Mouse (Mus musculus) adrenal gland, postnatal 10 days (tissue): ENCODE data around the gene Nusap1. TPM values are rescaled to one million over a fixed set of nuclear protein-coding genes. Genes with fewer than 3 reads are reported as not detected.
"Not testable (repeated sequence)": the region's sequence is repeated elsewhere in the genome, so short reads cannot be mapped to it uniquely, and the experiment has no call there.

ENCODE experiments used
- DNase-seq: peaks from one replicate; pipeline ENCODE4 v3.0.0; 2021; ENCODE audit warnings: mixed read lengths
- long read RNA-seq, 2 experiments: library from polyadenylated mRNA; stranded (forward); transcript quantifications; one replicate each; pipeline ENCODE4 v2.0.0; 2021
- total RNA-seq, 2 experiments: library from RNA; stranded (reverse); gene quantifications; 2 replicates each; pipeline ENCODE4 v1.2.3; 2021

The Nusap1 gene
- total RNA-seq: 10 to 100 TPM; 13.2 to 14.5 TPM
- long read RNA-seq, experiment 1, transcript Nusap1-202 (11 exons, 2,960 nt): major isoform, 23 of 27 reads
- long read RNA-seq, experiment 1, partial matches to known transcripts: 3 of 27 reads
- long read RNA-seq, experiment 1, other reads (novel, unspliced or antisense): 0 of 27 reads
- long read RNA-seq, experiment 2, transcript Nusap1-202 (11 exons, 2,960 nt): major isoform, 11 of 17 reads
- long read RNA-seq, experiment 2, partial matches to known transcripts: 1 of 17 reads
- long read RNA-seq, experiment 2, other reads (novel, unspliced or antisense): 2 of 17 reads

DNA sequence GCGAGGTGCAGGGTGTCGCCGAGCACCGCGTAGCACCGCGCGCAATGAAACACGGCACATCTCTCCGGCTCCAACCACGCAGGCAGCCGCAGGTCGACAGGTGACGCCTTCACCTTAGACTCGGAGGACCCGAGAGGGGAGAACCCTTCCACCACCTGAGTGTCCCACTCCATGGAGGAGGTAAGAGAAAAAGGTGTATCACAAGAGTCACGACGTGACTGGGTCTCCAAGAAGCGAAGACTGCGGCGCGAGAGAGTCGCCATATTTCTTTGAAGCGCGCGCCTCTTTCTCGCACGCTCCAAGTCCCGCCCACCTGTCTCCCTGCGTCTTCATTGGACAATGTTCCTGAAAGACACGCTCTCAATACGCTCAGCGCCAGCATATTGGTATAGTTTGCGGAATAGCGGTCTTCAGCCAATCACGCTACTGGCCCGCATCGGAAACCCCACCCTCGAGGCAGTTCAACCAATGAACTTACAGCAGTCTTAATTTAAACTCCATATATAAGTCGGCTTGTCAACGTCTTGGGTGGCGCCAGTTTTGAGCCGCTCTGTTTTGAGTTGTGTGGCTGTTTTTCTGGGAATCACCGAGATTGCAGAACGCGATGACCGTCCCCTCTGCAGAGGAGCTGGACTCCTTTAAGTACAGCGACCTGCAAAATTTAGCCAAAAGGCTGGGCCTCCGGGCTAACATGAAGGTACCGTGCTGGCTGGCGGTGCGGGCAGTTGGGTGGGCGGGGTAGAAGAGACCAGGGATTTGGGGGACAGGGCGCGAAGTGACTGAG, at the start of gene Nusap1, which contains the start of gene Oip5:
TSS of gene Nusap1 (plus strand) at position 100 of the 784 bp plus-strand sequence.
TSS of gene Oip5 (minus strand) at position 271 of the 784 bp plus-strand sequence.
- DNase-seq: peak; percentile 94

DNA sequence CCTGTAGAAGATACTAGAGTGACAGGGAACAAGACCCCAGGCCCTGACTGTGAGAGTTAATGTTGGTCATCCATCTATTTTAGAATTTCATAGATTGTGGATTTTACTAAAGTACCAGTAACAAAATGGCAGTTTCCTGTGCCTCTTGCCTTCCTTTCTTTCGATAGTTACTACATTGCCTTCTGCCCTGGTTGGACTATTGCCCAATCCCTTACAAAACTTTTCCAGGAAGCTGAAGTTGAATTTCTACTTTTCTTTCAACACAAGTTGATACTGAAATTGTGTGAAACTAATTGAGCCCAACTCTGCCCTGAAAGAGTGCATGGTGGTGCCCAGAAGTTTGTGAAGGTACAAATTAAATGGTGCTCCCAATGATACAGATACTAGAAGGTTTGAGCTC, 45.6 kb upstream of the Nusap1 start:
- DNase-seq: peak; percentile 57

DNA sequence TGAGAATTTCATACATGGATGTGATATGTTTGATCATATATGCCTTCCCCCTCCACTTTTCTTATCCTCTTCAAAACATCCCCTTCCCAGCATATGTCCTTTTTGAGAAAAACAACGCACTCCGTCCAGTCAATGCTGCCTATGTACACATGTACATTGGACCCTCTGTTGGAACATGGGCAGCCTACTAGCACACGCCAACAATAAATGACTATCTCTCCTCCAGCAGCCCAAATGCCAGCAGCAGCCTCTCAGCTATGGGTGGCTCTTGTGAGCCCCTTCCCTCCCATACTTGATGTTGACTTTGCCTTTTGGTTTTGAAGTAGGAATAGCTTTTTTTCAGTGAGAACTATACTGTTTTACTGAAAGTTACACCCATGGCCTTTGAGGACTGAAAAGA, 36.5 kb upstream of the Nusap1 start:
- DNase-seq: no peak

DNA sequence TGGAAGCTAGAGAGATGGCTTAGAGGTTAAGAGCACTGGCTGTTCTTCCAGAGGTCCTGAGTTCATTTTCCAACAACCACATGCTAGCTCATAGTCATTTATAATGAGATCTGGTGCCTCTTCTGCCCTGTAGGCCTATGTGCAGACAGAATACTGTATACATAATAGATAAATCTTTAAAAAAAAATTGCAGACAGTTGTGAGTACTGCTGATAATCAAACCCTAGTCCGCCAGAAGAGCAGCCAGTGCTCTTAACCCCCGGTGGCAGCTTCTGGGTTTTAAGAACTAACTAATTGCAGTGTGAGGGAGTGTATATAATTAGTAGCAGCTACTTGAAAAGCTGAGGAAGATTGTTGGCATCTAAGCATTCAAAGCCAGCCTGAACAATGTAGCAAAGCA, 34.7 kb upstream of the Nusap1 start:
- no peak for DNase-seq

DNA sequence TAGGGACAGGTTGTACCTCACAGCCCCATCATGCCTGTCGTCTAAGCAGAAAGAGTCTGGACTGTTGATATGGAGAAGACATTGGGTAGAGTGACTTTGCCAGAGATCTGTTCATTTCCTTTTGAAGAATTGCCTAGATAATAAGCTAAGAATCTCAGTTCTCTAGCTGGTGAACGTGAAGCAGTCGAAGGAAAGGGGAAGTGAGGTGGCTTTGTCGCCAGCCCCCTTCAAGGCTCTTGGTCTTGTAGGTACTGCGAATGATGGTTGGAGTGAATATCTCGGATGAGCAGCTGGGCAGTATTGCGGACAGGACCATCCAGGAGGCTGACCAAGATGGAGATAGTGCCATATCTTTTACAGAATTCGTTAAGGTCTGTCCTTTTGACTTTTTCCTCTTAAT, 33.8 kb upstream of the Nusap1 start:
- no peak for DNase-seq

DNA sequence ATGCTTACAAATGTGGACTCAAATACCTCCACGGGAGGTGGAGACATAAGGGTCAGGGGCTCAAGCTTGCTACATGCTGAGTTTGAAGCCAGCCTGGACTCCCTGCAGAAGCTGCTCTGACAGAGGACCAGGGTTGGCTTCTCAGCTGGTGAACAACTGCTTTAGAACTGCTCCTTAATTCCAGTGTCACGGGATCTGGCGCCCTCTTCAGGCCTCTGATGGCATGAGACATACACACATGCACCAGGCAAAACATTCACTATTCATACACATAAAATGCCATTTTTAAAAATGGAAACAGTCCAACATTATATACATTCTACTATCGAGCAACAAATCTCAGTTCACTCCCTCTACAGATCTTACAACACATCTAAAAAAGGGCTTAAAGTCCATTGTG, 30.7 kb upstream of the Nusap1 start:
- peak; percentile 76 for DNase-seq

DNA sequence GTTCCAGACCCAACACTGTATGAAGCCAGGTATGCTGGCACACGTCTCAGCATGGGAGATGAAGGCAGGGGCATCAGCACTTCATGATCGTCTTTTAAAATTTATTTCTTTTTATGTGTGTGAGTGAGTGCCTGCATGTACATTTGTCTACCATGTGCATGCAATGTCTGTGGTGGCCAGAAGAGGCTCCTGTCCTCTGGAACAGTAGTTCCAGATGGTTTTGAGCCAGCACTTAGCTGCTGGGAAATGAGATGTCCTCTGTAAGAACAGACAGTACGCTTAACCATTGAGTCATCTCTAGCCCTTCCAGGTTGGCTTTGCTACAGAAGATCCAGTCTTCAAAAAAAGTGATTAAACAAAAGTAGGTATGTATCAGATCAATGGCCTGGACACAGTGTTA, 26.9 kb upstream of the Nusap1 start:
- no peak for DNase-seq

DNA sequence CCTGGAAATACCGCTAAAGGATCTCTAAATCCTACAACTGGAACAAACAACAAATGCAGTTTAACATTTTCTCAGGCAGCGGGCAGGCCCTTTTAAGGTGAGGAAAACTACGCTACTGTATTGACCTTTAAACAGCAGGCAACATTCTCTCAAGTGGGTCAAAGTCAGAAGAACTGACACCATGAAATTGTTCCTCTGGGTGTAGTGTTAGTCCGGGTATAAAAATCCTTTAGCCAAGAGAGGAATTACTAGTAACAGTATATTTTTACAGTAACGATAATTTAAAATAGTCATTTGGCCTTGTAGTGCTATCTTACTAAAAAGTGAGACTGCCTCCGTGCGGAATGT, 24.4 kb upstream of the Nusap1 start:
- DNase-seq: peak; percentile 25

DNA sequence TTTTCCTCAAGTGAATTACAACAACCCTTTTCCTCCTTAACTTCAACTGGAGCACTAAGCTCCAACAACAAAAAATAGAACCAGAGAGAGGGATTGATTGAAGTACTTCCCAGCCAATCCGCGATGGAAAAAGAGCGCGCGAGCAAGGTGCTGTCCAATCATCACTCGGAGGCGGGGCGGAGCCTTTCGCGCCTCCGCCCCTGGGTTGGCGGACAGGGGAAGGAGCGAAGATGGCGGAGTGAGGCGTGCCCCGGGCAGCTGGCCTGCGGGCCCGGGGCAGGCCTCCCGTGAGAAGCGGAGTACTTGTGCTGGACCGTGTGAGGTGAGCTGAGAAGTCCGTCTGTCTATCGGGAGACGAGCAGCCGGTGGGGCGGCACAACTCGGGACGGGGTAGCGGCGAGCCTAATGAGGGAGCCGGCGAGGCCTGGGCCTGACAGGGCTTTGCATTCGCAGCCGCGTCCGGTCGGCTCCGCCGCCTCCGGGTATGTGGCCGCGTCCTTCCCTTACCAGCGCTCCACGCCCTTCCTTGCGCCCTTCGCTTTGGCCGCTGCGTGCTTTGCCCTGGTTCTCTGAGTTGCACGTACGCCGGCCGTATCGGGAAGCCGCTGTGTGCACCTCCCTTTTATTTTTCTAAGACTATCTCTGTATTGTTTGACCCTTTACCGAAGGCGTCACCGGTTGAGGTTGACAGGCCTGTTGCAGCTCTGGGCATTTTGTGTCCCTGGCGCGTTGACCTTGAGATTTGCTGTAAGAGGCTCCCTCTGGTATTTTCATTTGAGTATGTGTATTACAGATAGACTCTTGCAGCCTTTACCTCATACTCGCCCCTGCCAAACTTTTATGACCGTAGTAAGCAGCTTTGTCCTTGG, 23.8 kb upstream of the Nusap1 start:
- peak; percentile 98 for DNase-seq

DNA sequence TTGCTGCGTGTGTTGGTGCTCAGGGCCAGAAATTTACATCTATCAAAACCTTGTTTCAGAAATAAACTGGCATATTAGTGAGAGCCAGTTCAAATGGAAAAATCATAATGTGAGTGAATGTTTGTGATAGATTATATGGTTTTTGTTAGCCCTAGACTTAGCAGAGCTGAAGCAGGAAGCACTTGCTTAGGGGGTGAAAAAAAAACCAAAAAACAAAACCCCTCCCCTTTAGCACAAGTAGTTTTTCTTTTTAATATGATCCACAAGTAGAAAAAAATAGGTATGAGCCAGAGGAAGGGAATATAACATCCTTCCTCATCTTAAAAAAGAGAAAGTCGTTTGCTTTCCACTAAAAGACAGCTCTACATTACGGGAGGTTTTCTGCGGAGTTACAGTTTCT, 22.8 kb upstream of the Nusap1 start:
- no peak for DNase-seq

DNA sequence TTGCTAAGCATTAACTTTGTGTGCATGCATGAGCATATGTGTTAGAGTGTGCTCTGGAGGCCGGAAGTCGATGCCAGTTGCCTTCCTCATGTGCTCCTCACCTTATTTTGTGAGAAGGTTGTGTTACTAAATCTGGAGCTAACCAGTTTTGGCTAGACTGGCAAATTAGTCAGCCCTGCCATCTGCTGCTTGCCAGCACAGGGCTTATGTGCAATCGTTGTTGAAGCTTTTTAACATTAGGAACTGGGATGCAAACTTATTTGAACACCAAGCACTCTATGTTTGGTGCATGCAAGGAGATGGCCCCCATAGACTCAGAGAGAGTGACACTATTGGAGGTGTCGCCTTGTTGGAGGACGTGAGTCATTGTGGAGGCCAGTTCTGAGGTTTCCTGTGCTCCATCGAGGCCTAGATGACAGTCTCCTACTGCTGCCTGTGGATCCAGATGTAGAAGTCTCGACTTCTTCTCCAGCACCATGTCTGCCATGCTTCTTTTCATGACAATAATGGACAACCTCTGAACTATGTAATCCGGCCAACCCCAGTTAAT, 21.2 kb upstream of the Nusap1 start:
- DNase-seq: no peak

DNA sequence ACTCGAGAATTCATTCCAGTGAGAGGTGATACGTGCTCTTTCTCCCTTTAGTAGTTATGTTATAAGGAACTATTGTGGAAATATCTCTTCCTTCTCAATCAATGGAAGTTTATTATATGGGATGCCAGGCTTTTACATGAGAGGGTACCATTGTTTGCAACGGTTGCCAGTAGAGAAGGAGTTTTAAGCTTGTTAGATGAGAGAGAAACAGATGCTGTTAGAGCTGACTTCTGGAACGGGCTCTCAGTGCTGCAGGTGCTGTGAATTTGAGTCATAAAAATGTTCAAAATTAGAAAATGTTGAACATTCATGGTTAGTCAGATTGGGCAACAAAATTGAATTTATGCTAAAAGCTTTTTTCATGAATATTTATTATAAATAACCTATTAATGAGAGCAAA, 17.1 kb upstream of the Nusap1 start:
- DNase-seq: no peak

DNA sequence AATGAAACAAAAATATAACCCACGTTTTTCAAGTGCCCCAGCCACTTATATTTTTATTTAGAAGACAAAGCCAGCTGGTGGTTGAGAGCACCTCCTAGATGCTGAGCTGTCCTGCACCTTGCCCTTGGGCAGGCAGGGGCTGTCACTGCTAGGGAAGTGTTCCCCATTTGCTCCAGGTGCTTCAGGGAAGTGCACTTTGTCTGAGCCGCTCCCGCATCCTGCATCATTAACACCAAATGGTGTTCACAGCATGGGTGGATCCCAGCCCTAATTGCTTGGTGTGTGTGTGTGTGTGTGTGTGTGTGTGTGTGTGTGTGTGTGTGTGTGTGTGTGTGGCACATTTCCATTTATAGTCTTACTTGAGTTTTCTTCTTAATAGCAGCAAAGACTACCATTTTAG, 16.5 kb upstream of the Nusap1 start:
- not testable (repeated sequence) for DNase-seq

DNA sequence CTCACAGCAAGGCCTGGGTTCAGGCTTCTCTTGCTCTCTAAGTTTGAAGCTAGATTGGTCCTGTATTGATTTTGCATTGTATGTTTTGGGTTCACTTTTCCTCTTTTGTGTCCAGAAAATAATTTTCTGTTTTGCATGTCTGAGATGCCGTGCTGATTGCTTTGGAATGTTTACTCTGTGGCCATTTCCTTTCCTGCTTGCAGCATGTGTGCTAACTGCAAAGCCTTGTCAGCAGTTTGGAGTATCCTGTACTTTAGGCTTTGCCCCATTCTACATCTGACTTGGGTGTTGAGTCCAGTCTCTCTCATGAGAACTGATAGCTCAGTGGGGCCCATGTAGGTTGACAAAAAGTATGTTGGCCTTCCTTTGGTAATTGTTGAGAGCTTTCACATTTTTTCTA, 15.6 kb upstream of the Nusap1 start:
- no peak for DNase-seq

DNA sequence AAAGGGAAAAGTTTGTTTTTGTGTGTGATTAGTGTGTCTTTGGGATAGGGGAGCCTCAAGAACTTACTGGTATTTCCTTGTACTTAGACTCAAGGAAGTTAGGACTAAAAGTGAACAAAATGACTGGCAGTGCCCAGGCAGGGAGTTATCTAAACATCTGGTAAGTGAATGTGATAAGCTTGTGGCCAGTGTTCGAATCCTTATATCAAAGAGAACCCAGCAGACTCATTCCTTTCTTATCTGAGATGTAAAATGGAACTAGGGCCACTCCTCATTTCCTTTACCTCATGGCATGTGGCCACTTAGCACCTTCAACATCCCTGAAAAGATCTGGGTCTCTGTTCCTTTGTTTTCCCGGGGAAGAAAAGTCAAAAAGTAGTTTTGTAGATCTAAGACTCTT, 14.2 kb upstream of the Nusap1 start:
- DNase-seq: no peak

DNA sequence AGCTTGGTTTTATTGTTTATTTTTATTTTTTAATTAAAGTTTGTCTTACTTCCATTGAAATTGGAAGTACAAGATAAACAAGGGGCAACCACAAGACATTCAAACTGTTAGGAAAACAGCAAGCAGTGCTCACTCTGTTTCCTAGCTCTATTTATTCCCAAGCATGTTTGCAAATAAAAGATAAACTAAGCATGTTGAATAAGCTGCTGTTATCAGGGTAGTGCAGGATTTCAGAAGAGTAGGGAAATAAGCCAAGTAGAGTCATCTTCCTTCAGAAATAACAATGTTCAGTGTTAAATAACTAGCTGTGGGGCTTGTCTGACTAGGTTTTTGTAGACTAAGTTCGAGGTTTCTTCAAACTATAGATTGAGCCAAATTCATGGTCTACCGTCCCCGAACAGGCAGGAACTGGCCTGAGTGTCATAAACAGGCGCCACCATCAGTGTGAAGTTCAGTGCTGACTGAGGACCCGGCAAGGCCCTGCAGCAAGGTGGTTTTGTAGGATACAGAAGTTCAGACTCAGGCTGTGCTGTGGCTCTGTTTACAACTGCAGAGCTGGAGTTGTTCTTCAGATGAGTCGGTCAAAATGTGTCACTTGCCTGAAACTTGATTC, 12.6 kb upstream of the Nusap1 start:
- no peak for DNase-seq

DNA sequence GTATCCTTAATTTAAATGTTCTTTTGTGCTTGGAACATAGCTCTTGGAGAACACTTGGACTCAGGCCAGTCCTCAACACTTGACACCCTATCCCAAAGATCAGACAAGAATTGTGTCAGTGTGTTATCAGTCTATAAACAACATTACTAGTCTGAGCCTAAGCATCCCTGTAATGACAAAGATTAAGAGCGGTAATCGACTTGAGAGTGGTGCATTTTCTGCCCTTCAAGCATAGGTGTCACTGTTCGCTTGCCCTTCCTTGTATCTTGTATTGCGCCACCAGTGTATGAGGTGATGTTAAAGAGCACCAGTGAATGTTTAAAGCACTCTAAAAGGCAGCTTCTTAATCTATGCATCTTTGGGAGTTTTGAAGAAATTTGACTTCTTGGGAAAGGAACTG, 11.1 kb upstream of the Nusap1 start:
- DNase-seq: no peak

DNA sequence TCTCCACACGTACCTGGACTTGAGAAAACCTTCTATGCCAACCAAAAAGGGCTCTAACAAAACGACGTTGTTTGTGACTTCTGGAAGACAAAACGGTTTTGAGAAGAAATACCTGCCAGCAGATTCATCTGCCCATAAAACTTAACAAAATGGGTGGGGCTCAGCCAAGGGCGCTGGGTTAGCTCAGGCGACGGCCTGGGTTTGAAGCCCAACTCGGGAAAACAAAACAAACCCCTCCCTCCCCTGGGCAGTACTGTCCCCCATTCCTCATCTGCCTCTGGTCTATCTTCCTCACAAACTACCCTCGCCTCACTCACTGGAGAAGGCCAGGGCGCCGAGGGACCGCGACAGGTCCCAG, 278 bp upstream of the Nusap1 start:
- no peak for DNase-seq

DNA sequence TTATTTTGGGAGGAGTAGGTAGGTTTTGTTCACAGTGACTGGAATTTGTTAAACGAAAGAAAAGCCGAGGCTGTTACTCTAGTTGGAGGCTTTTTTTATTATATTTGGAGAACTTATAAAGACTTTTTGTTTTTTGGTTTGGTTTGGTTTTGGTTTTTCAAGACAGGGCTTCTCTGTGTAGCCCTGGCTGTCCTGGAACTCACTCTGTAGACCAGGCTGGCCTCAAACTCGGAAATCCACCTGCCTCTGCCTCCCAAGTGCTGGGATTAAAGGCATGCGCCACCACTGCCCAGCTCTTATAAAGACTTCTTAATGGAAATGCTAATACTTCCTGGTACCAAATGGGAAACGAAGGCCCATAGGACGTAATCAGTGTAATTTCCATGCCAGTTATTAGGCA, 904 bp downstream of the Nusap1 start:
- not testable (repeated sequence) for DNase-seq

DNA sequence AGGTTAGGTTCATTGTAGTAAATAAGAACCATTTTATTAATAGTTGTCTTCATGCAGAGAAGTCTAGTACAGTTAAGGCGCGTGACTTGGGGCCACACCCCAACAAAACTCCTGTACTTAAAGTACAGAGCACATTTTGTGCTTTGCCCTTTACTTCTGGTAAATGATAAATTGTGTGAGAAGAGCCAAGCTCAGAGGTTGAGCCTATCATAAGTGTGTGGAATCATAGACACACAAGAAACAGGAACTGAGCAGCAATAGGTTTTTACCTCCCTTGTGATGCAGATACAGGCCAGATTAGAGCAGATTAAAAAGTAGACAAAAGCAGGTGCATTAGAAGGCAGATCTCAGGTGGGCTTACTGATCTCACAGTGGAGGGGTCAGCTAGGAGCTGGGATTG, 3.2 kb downstream of the Nusap1 start:
- DNase-seq: no peak

DNA sequence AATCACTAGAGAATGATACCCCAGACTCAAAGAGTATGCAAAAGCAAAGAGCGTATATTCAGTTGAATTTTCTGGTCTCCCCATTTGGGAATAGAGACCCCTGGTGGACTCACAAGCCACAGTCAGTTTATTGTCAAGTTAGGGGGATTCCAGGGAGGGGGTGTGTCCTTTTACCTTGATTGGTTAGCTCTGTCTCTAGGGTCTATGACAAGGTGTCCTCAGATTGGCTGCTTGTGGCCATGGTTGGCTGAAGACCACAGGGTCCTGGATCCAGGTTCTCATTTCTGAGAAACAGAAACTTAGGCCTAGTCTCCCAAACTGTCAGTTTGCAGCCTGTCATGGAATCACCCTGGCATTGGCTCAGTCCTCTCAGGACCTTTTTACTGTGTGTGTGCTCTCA, 18.7 kb downstream of the Nusap1 start:
- DNase-seq: no peak

DNA sequence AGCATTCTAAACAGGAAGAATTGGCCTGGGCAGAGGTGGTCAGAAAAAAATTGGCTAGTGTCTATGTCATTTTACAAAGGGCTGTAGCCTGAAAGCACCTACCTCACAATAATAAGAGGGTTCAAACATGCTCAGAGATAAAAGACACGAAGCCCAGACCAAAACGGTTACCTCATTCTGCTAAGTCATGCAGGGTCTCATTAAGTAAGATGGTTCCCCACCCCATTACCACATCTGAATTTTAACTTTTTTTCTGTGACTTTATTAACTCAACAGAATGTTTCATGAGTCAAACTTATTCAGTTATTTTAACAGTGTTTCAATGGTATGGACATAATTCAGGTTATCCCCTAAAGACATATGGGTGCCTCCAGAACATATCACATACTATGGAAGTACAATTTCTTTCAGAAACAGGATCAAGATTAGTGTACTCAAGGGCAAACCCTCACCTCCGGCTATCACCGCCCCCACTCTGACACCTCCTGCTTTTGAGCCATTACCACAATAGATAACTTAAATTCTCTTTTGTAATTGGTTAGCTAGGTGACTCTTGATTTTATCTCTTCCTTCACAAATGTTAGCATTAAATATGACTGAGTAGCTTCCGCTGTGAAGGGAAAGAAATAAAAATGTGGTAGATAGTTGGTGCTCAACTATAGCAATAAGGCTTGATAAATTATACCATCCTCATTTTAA, 23.3 kb downstream of the Nusap1 start:
- DNase-seq: no peak
